Mouse (Mus musculus) common myeloid progenitor, adult 5-6 weeks (primary cell): ENCODE results near the gene Tom1l2. TPM values are rescaled to one million over a fixed set of nuclear protein-coding genes. Genes with fewer than 3 reads are reported as not detected.

Experiments
- ATAC-seq: replicated peaks from 2 replicates; pipeline ENCODE4 v1.8.0; 2016; ENCODE audit warnings: low read depth, mild to moderate bottlenecking, moderate TSS enrichment, inconsistent platforms; ENCODE audit not compliant: poor library complexity, severe bottlenecking
- total RNA-seq: library from RNA; stranded (forward); fragments of 200-1000, 187-1606 nt; gene quantifications from 2 replicates; pipeline ENCODE4 v1.2.3, GENCODE M21; 2017

Tom1l2 gene
- total RNA-seq, 1 experiment from 2014 or later = 7.1 TPM

DNA sequence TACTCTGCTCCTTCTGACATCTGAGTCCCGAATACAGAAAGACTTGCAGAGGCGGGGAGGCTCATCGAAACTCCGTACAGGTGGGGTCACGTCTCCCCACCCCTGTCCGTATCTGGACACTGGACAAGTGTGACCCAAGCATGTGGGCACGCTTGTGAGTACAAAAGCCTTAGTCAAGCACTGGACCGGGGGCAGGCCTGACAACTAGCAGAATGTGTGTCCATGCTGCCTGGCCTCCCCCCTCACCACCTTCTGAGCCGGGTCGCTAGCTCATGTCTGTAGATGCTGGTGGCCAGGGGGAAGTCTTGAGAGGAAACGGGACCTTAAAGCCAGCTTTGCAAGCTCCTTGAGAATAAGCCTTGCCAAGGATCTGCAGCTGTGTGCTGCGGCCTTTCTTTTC, 140.9 kb downstream of the Tom1l2 start:
- no peak for ATAC-seq

GRCm38 (mm10) chr11:60211152-60211551, 141.6 kb downstream of the Tom1l2 start:
- no peak for ATAC-seq

DNA sequence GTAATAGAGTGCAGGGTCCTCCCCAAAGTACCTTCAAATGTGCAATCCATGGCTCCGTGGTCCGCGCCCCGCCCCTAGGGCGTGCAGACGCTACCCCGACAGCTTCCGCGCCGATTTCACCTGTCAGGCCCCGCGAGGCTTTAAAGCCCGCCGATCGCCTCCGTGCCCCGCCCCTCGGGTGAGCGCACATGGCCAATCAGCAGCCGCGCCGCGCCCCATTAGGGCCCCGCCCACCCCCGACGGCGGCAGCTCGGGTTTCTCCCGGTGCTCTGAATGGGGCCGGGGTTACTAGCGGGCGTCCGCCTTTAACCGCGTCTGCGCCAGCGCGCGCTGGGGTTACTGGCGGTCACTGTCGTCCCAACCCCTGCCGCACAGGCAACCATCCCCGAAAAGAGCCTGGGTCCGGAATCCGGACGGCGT, 142.4 kb downstream of the Tom1l2 start:
- ATAC-seq = peak; percentile 87

DNA sequence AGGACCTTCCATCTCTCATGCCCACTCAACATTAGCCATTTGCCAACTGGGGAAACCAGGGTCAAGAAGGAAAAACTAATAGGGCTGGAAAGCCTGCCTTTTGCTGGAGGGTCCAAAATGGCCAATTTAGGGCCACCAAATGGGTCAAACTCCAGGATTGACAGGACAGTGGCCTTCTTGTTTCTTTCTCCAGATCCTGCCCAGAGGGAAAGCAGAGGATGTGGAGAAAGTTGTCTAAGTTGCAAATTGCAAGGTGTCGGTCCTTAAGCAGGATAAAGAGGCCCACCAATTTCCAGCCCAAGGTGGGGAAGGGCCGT, 142.8 kb downstream of the Tom1l2 start:
- no peak for ATAC-seq

DNA sequence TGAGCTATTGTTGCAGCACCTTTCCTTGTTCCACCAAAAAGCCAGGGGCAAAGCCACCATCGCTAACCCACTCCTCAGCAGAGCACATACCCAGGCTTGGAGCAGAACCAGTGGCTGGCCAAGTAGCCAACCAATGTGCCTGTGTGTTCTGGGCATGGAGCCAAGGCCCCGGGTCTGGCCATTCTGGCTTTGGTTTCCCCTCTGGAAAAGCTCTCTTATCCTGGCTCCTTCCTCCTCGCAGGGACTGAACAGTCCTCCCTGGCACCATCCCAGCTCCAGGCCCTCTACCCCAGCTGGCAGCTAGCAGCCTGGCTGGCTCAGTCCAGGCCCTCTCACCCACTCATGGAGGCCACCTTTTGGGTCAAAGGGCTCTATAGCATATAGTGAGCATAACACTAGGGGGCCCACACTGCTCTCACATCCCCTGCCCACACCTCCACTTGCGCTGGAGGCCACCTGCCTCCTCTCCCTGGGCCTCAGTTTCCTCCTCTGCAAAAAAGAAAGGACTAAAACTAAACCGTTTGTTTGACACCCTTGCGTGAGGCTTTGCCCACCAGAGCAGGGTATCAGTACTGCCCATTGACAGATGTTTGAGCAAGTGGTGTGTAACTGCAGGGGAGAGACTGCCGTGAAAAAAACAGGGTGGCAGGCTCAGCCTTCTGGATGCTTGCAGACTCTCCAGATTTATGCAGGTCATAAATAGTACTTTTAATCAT, 143.3 kb downstream of the Tom1l2 start:
- no peak; the same call in 1 of the 2 replicates for ATAC-seq

GRCm38 (mm10) chr11:60208712-60209111, 144.0 kb downstream of the Tom1l2 start:
- ATAC-seq = no peak

- no peak for ATAC-seq
These were observed 144.5 kb downstream of the Tom1l2 start for GRCm38 (mm10) chr11:60208201-60208600.

GRCm38 (mm10) chr11:60206207-60206606, 146.5 kb downstream of the Tom1l2 start:
- no peak for ATAC-seq

DNA sequence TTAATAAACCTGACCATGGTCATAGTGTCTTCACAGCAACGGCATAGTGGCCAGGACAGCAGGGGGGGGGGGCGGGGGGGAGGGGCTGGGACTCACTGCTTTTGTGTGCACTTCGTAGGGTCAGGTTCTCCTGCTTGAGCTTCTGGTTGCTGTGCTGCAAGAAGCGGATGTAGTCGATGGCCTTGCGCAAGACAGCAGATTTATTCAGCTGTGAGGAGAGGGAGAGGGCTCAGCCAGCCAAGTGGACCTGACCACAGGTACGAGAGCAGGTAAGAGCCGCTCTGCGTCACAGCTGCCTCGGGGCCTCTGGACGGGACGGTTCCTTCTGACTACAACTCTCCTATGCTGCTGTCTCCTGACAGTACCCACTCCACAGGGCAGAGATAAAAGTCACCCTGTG, 147.7 kb downstream of the Tom1l2 start:
- no peak for ATAC-seq

- ATAC-seq = no peak
These were observed 149.7 kb downstream of the Tom1l2 start for GRCm38 (mm10) chr11:60202710-60203638.

GRCm38 (mm10) chr11:60200384-60200783, 152.3 kb downstream of the Tom1l2 start:
- ATAC-seq = no peak

- peak; percentile 85 for ATAC-seq
These were observed 153.0 kb downstream of the Tom1l2 start for GRCm38 (mm10) chr11:60199702-60200184.

- ATAC-seq = no peak
These were observed 154.1 kb downstream of the Tom1l2 start for GRCm38 (mm10) chr11:60198651-60199050.

GRCm38 (mm10) chr11:60197998-60198619, 154.6 kb downstream of the Tom1l2 start:
- ATAC-seq = no peak

DNA sequence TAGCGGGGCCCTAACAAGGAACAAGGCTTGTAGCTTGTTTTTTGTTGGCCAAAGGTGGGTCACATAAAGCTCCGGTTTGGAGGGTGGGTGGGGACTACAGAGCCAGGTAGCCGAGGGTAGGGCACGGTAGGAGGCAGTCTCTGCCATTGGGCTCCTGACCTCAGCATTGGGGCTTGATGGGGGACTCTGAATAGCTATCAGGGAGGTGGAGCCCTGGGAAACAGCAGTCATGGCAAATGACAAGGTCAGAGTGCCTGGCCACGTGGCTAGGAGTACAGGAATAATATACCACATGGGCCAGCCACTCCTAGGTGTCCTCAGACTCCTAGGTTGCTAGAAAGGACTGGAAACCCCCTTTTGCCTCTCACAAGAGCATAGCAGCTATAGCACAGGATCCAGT, 156.4 kb downstream of the Tom1l2 start:
- no peak for ATAC-seq

GRCm38 (mm10) chr11:60195108-60195507, 157.6 kb downstream of the Tom1l2 start:
- ATAC-seq = no peak

GRCm38 (mm10) chr11:60193556-60193955, 159.1 kb downstream of the Tom1l2 start:
- no peak for ATAC-seq

DNA sequence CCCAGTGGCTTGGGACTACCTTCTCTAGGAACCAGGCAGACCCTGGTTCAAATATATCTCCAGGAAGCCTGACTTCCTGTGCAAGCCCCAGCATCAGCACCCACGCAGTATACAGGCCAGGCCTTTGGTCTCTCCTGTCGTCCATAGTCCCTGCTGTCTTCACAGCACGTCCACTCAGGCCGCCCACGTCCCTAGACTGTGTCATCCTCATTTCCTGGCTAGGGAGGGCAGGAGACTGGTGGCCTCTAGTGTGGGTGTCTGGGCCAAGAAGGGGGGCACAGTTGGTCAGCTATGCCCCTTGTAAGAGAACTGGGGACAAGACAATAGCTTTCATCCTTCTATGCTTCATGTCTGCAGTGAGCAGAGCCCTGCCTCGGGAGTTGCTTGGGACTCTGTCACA, 160.2 kb downstream of the Tom1l2 start:
- no peak for ATAC-seq

GRCm38 (mm10) chr11:60190055-60190641, 162.6 kb downstream of the Tom1l2 start:
- ATAC-seq = no peak

- ATAC-seq = no peak
These were observed 163.1 kb downstream of the Tom1l2 start for GRCm38 (mm10) chr11:60189501-60190040.
